Mouse (Mus musculus) heart, postnatal 0 days (tissue): Measurements from ENCODE around the gene Aspscr1. TPM values are rescaled to one million over a fixed set of nuclear protein-coding genes. Genes with fewer than 3 reads are reported as not detected.

Source experiments
- ATAC-seq: fragments of 200-750 bp; cut with Nextera tagmentation; 2 replicates; pipeline ENCODE4 v1.8.0; 2017; ENCODE audit warnings: low read depth, moderate number of reproducible peaks, moderate library complexity; ENCODE audit not compliant: insufficient read depth
- DNase-seq: peaks from one replicate; pipeline ENCODE4 v3.0.0-alpha.2; 2016; ENCODE audit warnings: low spot score
- H3K27ac ChIP-seq: fragments of 300-500 bp; sonication (generic); 2 replicates; pipeline ENCODE4 v1.5.1; 2014; ENCODE audit warnings: low read depth, mild to moderate bottlenecking
- H3K27me3 ChIP-seq: fragments of 300-500 bp; sonication (generic); 2 replicates; pipeline ENCODE4 v1.6.1; 2014; ENCODE audit warnings: low read length, mixed read lengths; ENCODE audit not compliant: control insufficient read depth, insufficient read depth
- H3K36me3 ChIP-seq: fragments of 300-500 bp; sonication (generic); replicated peaks from 2 replicates; pipeline ENCODE4 v1.6.1; 2014; ENCODE audit warnings: low read length, mixed read lengths; ENCODE audit not compliant: control insufficient read depth, insufficient read depth
- H3K4me1 ChIP-seq: fragments of 300-500 bp; sonication (generic); 2 replicates; pipeline ENCODE4 v1.6.1; 2014; ENCODE audit warnings: antibody characterized with exemption; ENCODE audit not compliant: control insufficient read depth, insufficient read depth
- H3K4me2 ChIP-seq: fragments of 300-500 bp; sonication (generic); 2 replicates; pipeline ENCODE4 v1.6.1; 2014; ENCODE audit warnings: low read depth, mild to moderate bottlenecking, low read length, moderate library complexity
- H3K4me3 ChIP-seq: fragments of 300-500 bp; sonication (generic); 2 replicates; pipeline ENCODE4 v1.5.1; 2014; ENCODE audit warnings: low read depth, low read length
- H3K9ac ChIP-seq: fragments of 300-500 bp; sonication (generic); replicated peaks from 2 replicates; pipeline ENCODE4 v1.6.1; 2014; ENCODE audit warnings: low read depth, low read length, mixed read lengths
- H3K9me3 ChIP-seq: fragments of 300-500 bp; sonication (generic); replicated peaks from 2 replicates; pipeline ENCODE4 v1.6.1; 2016; ENCODE audit warnings: low read length; ENCODE audit not compliant: control insufficient read depth
- CTCF ChIP-seq: IDR thresholded peaks from 2 replicates; pipeline ENCODE4 v1.5.1; 2016; ENCODE audit warnings: antibody characterized with exemption, control low read depth, low read depth
- EP300 ChIP-seq: IDR thresholded peaks from 2 replicates; pipeline ENCODE4 v1.6.1; 2016; ENCODE audit warnings: antibody characterized with exemption, low read depth
- WGBS: fragments of 180-500 bp; shearing (Covaris S2); extraction: QIAGEN DNeasy Blood & Tissue Kit; methylation state at CpG from one replicate; pipeline ENCODE4 v1.1.7; 2014; 5-methylcytosine and 5-hydroxymethylcytosine counted together
- microRNA-seq: library from miRNA; unstranded; fragments of <30 nt; microRNA quantifications from one replicate; pipeline ENCODE4, GENCODE M21; 2016
- polyA plus RNA-seq: library from polyadenylated mRNA; unstranded; fragments of >200 nt; fragmentation: Nextera tagmentation; extraction: Ambion mirVana; gene quantifications from 2 replicates; pipeline ENCODE4 v1.2.1, GENCODE M21; 2015
- total RNA-seq: library from RNA; depleted of rRNA; stranded (reverse); fragments of >200 nt; gene quantifications from 2 replicates; pipeline ENCODE4 v1.2.3, GENCODE M21; 2014; ENCODE audit warnings: low replicate concordance; rRNA removed

The Aspscr1 gene
- total and polyA plus RNA-seq, 2 experiments from 2014 or later = 87.9 to 146 TPM

- no peak overlapping the region for H3K4me2 ChIP-seq
- H3K9ac ChIP-seq = no peak overlapping the region
- no peaks in the 10 kb centered on the region for H3K36me3 ChIP-seq
- TF ChIP-seq CTCF (no peak), EP300 (no peak)
- no peaks in the 10 kb centered on the region for H3K4me1 ChIP-seq
- no peak overlapping the region for H3K4me3 ChIP-seq
- ATAC-seq (no peak), DNase-seq (no peak)
- no peaks in the 10 kb centered on the region for H3K9me3 ChIP-seq
- WGBS = 85% methylated on average over 5 of the region's 5 CpGs
- H3K27me3 ChIP-seq = 0 out of 2 replicates have a peak, but pooled peaks cover 3% of the 10 kb centered on the region
- H3K27ac ChIP-seq = no peak overlapping the region
These were observed 68.2 kb downstream of the Aspscr1 start for GRCm38 (mm10) chr11:120740981-120741380.

- no peak overlapping the region for H3K4me2 ChIP-seq
- DNase-seq = no peak
- no peak overlapping the region for H3K27ac ChIP-seq
- H3K4me3 ChIP-seq = no peak overlapping the region
- no peak overlapping the region for H3K9ac ChIP-seq
- TF ChIP-seq EP300 (no peak), CTCF (no peak)
- no peaks in the 10 kb centered on the region for H3K4me1 ChIP-seq
- H3K36me3 ChIP-seq = no peaks in the 10 kb centered on the region
- 0 out of 2 replicates have a peak, but pooled peaks cover 3% of the 10 kb centered on the region for H3K27me3 ChIP-seq
- H3K9me3 ChIP-seq = no peaks in the 10 kb centered on the region
- 66% methylated on average over 7 of the region's 7 CpGs for WGBS
- no peak for ATAC-seq
These were observed 71.4 kb downstream of the Aspscr1 start for GRCm38 (mm10) chr11:120744121-120744701.

GRCm38 (mm10) chr11:120747974-120748373 is 75.2 kb downstream of the Aspscr1 start:
- no peak for TF ChIP-seq CTCF
- no peak for TF ChIP-seq EP300
- Histone ChIP-seq H3K27ac (no peak overlapping the region), H3K4me3 (no peak overlapping the region), H3K4me2 (no peak overlapping the region), H3K36me3 (no peaks in the 10 kb centered on the region), H3K9ac (no peak overlapping the region), H3K27me3 (0 out of 2 replicates have a peak, but pooled peaks cover 3% of the 10 kb centered on the region), H3K4me1 (no peaks in the 10 kb centered on the region), H3K9me3 (no peaks in the 10 kb centered on the region)
- DNase-seq (no peak), ATAC-seq (no peak)
- WGBS = 81% methylated on average over 4 of the region's 4 CpGs

GRCm38 (mm10) chr11:120749430-120749829 is 76.7 kb downstream of the Aspscr1 start:
- Histone ChIP-seq H3K4me3 (no peak overlapping the region), H3K4me1 (no peaks in the 10 kb centered on the region), H3K4me2 (no peak overlapping the region), H3K27me3 (0 out of 2 replicates have a peak, but pooled peaks cover 3% of the 10 kb centered on the region), H3K36me3 (no peaks in the 10 kb centered on the region), H3K27ac (no peak overlapping the region), H3K9ac (no peak overlapping the region), H3K9me3 (no peaks in the 10 kb centered on the region)
- TF ChIP-seq CTCF (peak; percentile 44), EP300 (no peak)
- no peak for DNase-seq
- no peak for ATAC-seq
- WGBS = 51% methylated on average over 8 of the region's 8 CpGs

GRCm38 (mm10) chr11:120751606-120752005 is 78.8 kb downstream of the Aspscr1 start:
- H3K9ac ChIP-seq = no peak overlapping the region
- H3K27ac ChIP-seq = no peak overlapping the region
- ATAC-seq (no peak), DNase-seq (no peak)
- no peaks in the 10 kb centered on the region for H3K27me3 ChIP-seq
- H3K9me3 ChIP-seq = no peaks in the 10 kb centered on the region
- no peak overlapping the region for H3K4me3 ChIP-seq
- H3K4me1 ChIP-seq = no peaks in the 10 kb centered on the region
- no peak overlapping the region for H3K4me2 ChIP-seq
- TF ChIP-seq EP300 = no peak
- TF ChIP-seq CTCF = no peak
- 65% methylated on average over 4 of the region's 4 CpGs for WGBS
- H3K36me3 ChIP-seq = no peaks in the 10 kb centered on the region

Small RNA genes within 50 kb of the gene (microRNA-seq; reads per million reads assigned to microRNA genes)
- gene Mir6936 = not detected

Other genes starting within 250 kb of the Aspscr1 start
Only the 30 nearest of the 32 such genes appear.
- not detected in 2 replicates for gene Pde6g, start 219.5 kb upstream of the Aspscr1 start, total RNA-seq
- gene Pde6g, start 219.5 kb upstream of the Aspscr1 start, polyA plus RNA-seq = 0.29 and 0.33 TPM in 2 replicates
- gene Oxld1, start 214.9 kb upstream of the Aspscr1 start, total RNA-seq = 69.2 and 85.3 TPM in 2 replicates
- 40.1 and 45.3 TPM in 2 replicates for gene Oxld1, start 214.9 kb upstream of the Aspscr1 start, polyA plus RNA-seq
- 4.7 and 5.7 TPM in 2 replicates for gene Ccdc137, start 214.9 kb upstream of the Aspscr1 start, total RNA-seq
- gene Ccdc137, start 214.9 kb upstream of the Aspscr1 start, polyA plus RNA-seq = 11.2 and 12.6 TPM in 2 replicates
- 35.4 and 48.3 TPM in 2 replicates for gene Arl16, start 205.4 kb upstream of the Aspscr1 start, total RNA-seq
- gene Arl16, start 205.4 kb upstream of the Aspscr1 start, polyA plus RNA-seq = 25.1 and 28.2 TPM in 2 replicates
- 119 and 161 TPM in 2 replicates for gene Mrpl12, start 188.4 kb upstream of the Aspscr1 start, total RNA-seq
- 308 and 315 TPM in 2 replicates for gene Mrpl12, start 188.4 kb upstream of the Aspscr1 start, polyA plus RNA-seq
- 66.8 and 74.3 TPM in 2 replicates for gene Slc25a10, start 181.1 kb upstream of the Aspscr1 start, total RNA-seq
- 30.3 and 33.8 TPM in 2 replicates for gene Slc25a10, start 181.1 kb upstream of the Aspscr1 start, polyA plus RNA-seq
- 0.23 and 1.9 TPM in 2 replicates for gene Gcgr, start 142.3 kb upstream of the Aspscr1 start, total RNA-seq
- gene Gcgr, start 142.3 kb upstream of the Aspscr1 start, polyA plus RNA-seq = 0.81 and 1.3 TPM in 2 replicates
- 66.9 and 93.5 TPM in 2 replicates for gene Mcrip1, start 123.2 kb upstream of the Aspscr1 start, total RNA-seq
- gene Mcrip1, start 123.2 kb upstream of the Aspscr1 start, polyA plus RNA-seq = 136 and 138 TPM in 2 replicates
- not detected in 2 replicates for gene Ppp1r27, start 121.8 kb upstream of the Aspscr1 start, total RNA-seq
- 0.20 TPM in 1 of 2 replicates, not detected in the other for gene Ppp1r27, start 121.8 kb upstream of the Aspscr1 start, polyA plus RNA-seq
- gene P4hb, start 99.7 kb upstream of the Aspscr1 start, total RNA-seq = 232 and 241 TPM in 2 replicates
- 261 and 268 TPM in 2 replicates for gene P4hb, start 99.7 kb upstream of the Aspscr1 start, polyA plus RNA-seq
- 204 and 231 TPM in 2 replicates for gene Arhgdia, start 91.3 kb upstream of the Aspscr1 start, total RNA-seq
- gene Arhgdia, start 91.3 kb upstream of the Aspscr1 start, polyA plus RNA-seq = 239 and 245 TPM in 2 replicates
- 104 and 132 TPM in 2 replicates for gene Alyref, start 74.6 kb upstream of the Aspscr1 start, total RNA-seq
- gene Alyref, start 74.6 kb upstream of the Aspscr1 start, polyA plus RNA-seq = 147 and 155 TPM in 2 replicates
- 41.1 and 43.4 TPM in 2 replicates for gene Anapc11, start 74.6 kb upstream of the Aspscr1 start, total RNA-seq
- gene Anapc11, start 74.6 kb upstream of the Aspscr1 start, polyA plus RNA-seq = 163 and 185 TPM in 2 replicates
- 25.1 TPM in 1 of 2 replicates, not detected in the other for gene Npb, start 64.5 kb upstream of the Aspscr1 start, total RNA-seq
- 9.9 and 11.8 TPM in 2 replicates for gene Npb, start 64.5 kb upstream of the Aspscr1 start, polyA plus RNA-seq
- 57.5 and 76.7 TPM in 2 replicates for gene Pcyt2, start 55.0 kb upstream of the Aspscr1 start, total RNA-seq
- 67.5 and 69.6 TPM in 2 replicates for gene Pcyt2, start 55.0 kb upstream of the Aspscr1 start, polyA plus RNA-seq
- 12.4 and 63.2 TPM in 2 replicates for gene Sirt7, start 47.7 kb upstream of the Aspscr1 start, total RNA-seq
- gene Sirt7, start 47.7 kb upstream of the Aspscr1 start, polyA plus RNA-seq = 14.1 and 15.2 TPM in 2 replicates
- 34.1 and 37.7 TPM in 2 replicates for gene Mafg, start 39.4 kb upstream of the Aspscr1 start, total RNA-seq
- gene Mafg, start 39.4 kb upstream of the Aspscr1 start, polyA plus RNA-seq = 13.6 and 14.1 TPM in 2 replicates
- 2.1 and 5.8 TPM in 2 replicates for gene Pycr1, start 29.2 kb upstream of the Aspscr1 start, total RNA-seq
- gene Pycr1, start 29.2 kb upstream of the Aspscr1 start, polyA plus RNA-seq = 6.3 and 6.5 TPM in 2 replicates
- gene Myadml2, start 24.8 kb upstream of the Aspscr1 start, total RNA-seq = 27.8 and 29.3 TPM in 2 replicates
- 32.7 and 33.5 TPM in 2 replicates for gene Myadml2, start 24.8 kb upstream of the Aspscr1 start, polyA plus RNA-seq
- 0.27 TPM in 1 of 2 replicates, not detected in the other for gene Notum, start 11.8 kb upstream of the Aspscr1 start, total RNA-seq
- 0.08 and 0.16 TPM in 2 replicates for gene Notum, start 11.8 kb upstream of the Aspscr1 start, polyA plus RNA-seq
- 68.7 and 115 TPM in 2 replicates for gene Cenpx, start 40.8 kb downstream of the Aspscr1 start, total RNA-seq
- gene Cenpx, start 40.8 kb downstream of the Aspscr1 start, polyA plus RNA-seq = 102 and 114 TPM in 2 replicates
- 11.9 and 28.3 TPM in 2 replicates for gene Lrrc45, start 41.0 kb downstream of the Aspscr1 start, total RNA-seq
- 12.4 and 14.2 TPM in 2 replicates for gene Lrrc45, start 41.0 kb downstream of the Aspscr1 start, polyA plus RNA-seq
- gene Rac3, start 48.5 kb downstream of the Aspscr1 start, total RNA-seq = 9.2 and 12.6 TPM in 2 replicates
- gene Rac3, start 48.5 kb downstream of the Aspscr1 start, polyA plus RNA-seq = 1.4 and 1.8 TPM in 2 replicates
- gene Dcxr, start 54.3 kb downstream of the Aspscr1 start, total RNA-seq = 5.0 and 10.5 TPM in 2 replicates
- 8.6 and 8.7 TPM in 2 replicates for gene Dcxr, start 54.3 kb downstream of the Aspscr1 start, polyA plus RNA-seq
- gene Cbr2, start 59.1 kb downstream of the Aspscr1 start, total RNA-seq = 12.2 and 19.1 TPM in 2 replicates
- 2.4 and 43.5 TPM in 2 replicates for gene Cbr2, start 59.1 kb downstream of the Aspscr1 start, polyA plus RNA-seq
- gene Hmga1b, start 89.8 kb downstream of the Aspscr1 start, total RNA-seq = 0.23 and 0.76 TPM in 2 replicates
- 1.2 and 1.3 TPM in 2 replicates for gene Hmga1b, start 89.8 kb downstream of the Aspscr1 start, polyA plus RNA-seq
- gene Rfng, start 111.2 kb downstream of the Aspscr1 start, total RNA-seq = 14.5 and 26.4 TPM in 2 replicates
- 15.3 and 17.0 TPM in 2 replicates for gene Rfng, start 111.2 kb downstream of the Aspscr1 start, polyA plus RNA-seq
- 120 and 125 TPM in 2 replicates for gene Gps1, start 111.3 kb downstream of the Aspscr1 start, total RNA-seq
- 94.2 and 94.4 TPM in 2 replicates for gene Gps1, start 111.3 kb downstream of the Aspscr1 start, polyA plus RNA-seq
- 42.2 and 47.1 TPM in 2 replicates for gene Dus1l, start 123.4 kb downstream of the Aspscr1 start, total RNA-seq
- 35.6 and 40.2 TPM in 2 replicates for gene Dus1l, start 123.4 kb downstream of the Aspscr1 start, polyA plus RNA-seq
- gene Fasn, start 151.6 kb downstream of the Aspscr1 start, total RNA-seq = 79.2 and 90.4 TPM in 2 replicates
- 10.8 and 14.1 TPM in 2 replicates for gene Fasn, start 151.6 kb downstream of the Aspscr1 start, polyA plus RNA-seq